Mouse (Mus musculus) olfactory bulb, adult 2 months (tissue): ENCODE data around the gene Sap30l.

ENCODE experiments used
- CTCF ChIP-seq: fragments of 200-500 bp; IDR thresholded peaks from 2 replicates; pipeline ENCODE4 v1.5.1; 2012; ENCODE audit warnings: low read depth, mild to moderate bottlenecking, low read length, moderate library complexity; ENCODE audit not compliant: insufficient read depth
- POLR2A ChIP-seq: fragments of 200-500 bp; IDR thresholded peaks from 2 replicates; pipeline ENCODE4 v1.6.1; 2012; ENCODE audit warnings: mild to moderate bottlenecking, low read depth, low read length, moderate library complexity; ENCODE audit not compliant: insufficient read depth

- TF ChIP-seq POLR2A (no peak), CTCF (no peak)
These were observed 27.8 kb downstream of the Sap30l start for GRCm38 (mm10) chr11:57828955-57829870.
